Mouse (Mus musculus) neural tube, embryonic 14.5 days (tissue): ENCODE results near the gene Gna11. TPM values are rescaled to one million over a fixed set of nuclear protein-coding genes. Genes with fewer than 3 reads are reported as not detected.

Source experiments
- ATAC-seq: fragments of 200-750 bp; cut with Nextera tagmentation; 2 replicates; pipeline ENCODE4 v1.8.0; 2017; ENCODE audit warnings: low read depth, mild to moderate bottlenecking, moderate TSS enrichment, moderate library complexity
- H3K27ac ChIP-seq: fragments of 300-500 bp; sonication (generic); 2 replicates; pipeline ENCODE4 v1.5.1; 2014; ENCODE audit warnings: low read depth, mild to moderate bottlenecking, control low read depth, low read length, moderate library complexity, mixed read lengths
- H3K27me3 ChIP-seq: fragments of 300-500 bp; sonication (generic); 2 replicates; pipeline ENCODE4 v1.6.1; 2014; ENCODE audit warnings: low read length; ENCODE audit not compliant: control insufficient read depth, insufficient read depth
- H3K36me3 ChIP-seq: fragments of 300-500 bp; sonication (generic); 2 replicates; pipeline ENCODE4 v1.6.1; 2014; ENCODE audit warnings: low read length, mixed read lengths; ENCODE audit not compliant: control insufficient read depth, insufficient read depth
- H3K4me1 ChIP-seq: fragments of 300-500 bp; sonication (generic); 2 replicates; pipeline ENCODE4 v1.6.1; 2014; ENCODE audit warnings: low read length; ENCODE audit not compliant: control insufficient read depth, insufficient read depth
- H3K4me2 ChIP-seq: fragments of 300-500 bp; sonication (generic); 2 replicates; pipeline ENCODE4 v1.6.1; 2014; ENCODE audit warnings: mild to moderate bottlenecking, low read depth, low read length, control low read depth
- H3K4me3 ChIP-seq: fragments of 300-500 bp; sonication (generic); 2 replicates; pipeline ENCODE4 v1.5.1; 2014; ENCODE audit warnings: low read depth, low read length, control low read depth, mixed read lengths
- H3K9ac ChIP-seq: fragments of 300-500 bp; sonication (generic); replicated peaks from 2 replicates; pipeline ENCODE4 v1.6.1; 2014; ENCODE audit warnings: low read depth, mild to moderate bottlenecking, control low read depth, low read length, mixed read lengths
- H3K9me3 ChIP-seq: fragments of 300-500 bp; sonication (generic); 2 replicates; pipeline ENCODE4 v1.6.1; 2016; ENCODE audit warnings: low read length; ENCODE audit not compliant: control insufficient read depth
- WGBS: fragments of 180-500 bp; shearing (Covaris S2); extraction: QIAGEN DNeasy Blood & Tissue Kit; methylation state at CpG from one replicate; pipeline ENCODE4 v1.1.7; 2014; 5-methylcytosine and 5-hydroxymethylcytosine counted together
- polyA plus RNA-seq: library from polyadenylated mRNA; unstranded; fragments of >200 nt; fragmentation: Nextera tagmentation; extraction: Ambion mirVana; gene quantifications from 2 replicates; pipeline ENCODE4 v1.2.1, GENCODE M21; 2014

Gene Gna11
- polyA plus RNA-seq, 1 experiment from 2014 or later: 89.8 TPM

- Histone ChIP-seq H3K4me3 (no peak overlapping the region), H3K36me3 (no peaks in the 10 kb centered on the region), H3K9me3 (no peaks in the 10 kb centered on the region), H3K4me2 (no peak overlapping the region), H3K27ac (no peak overlapping the region), H3K4me1 (0 out of 2 replicates have a peak, but pooled peaks cover 3% of the 10 kb centered on the region), H3K27me3 (no peaks in the 10 kb centered on the region), H3K9ac (no peak overlapping the region)
- 16% methylated on average over 7 of the region's 7 CpGs for WGBS
- ATAC-seq: no peak
Measured at GRCm38 (mm10) chr10:81550257-81550656, 5.3 kb upstream of the Gna11 start.

GRCm38 (mm10) chr10:81548944-81549343 lies 4.0 kb upstream of the Gna11 start:
- WGBS: 82% methylated on average over 5 of the region's 5 CpGs
- no peak overlapping the region for H3K9ac ChIP-seq

GRCm38 (mm10) chr10:81546788-81547571 lies 2.0 kb upstream of the Gna11 start:
- no peak for ATAC-seq
- Histone ChIP-seq H3K4me2 (no peak overlapping the region), H3K9me3 (no peaks in the 10 kb centered on the region), H3K27ac (no peak overlapping the region), H3K4me3 (no peak overlapping the region), H3K36me3 (no peaks in the 10 kb centered on the region), H3K4me1 (peaks cover 26% of the 10 kb centered on the region), H3K9ac (no peak overlapping the region), H3K27me3 (no peaks in the 10 kb centered on the region)
- 91% methylated on average over 13 of the region's 13 CpGs for WGBS

More at GRCm38 (mm10) chr10:81548944-81549343, 4.0 kb upstream of the Gna11 start:
- Histone ChIP-seq H3K36me3 (no peaks in the 10 kb centered on the region), H3K9me3 (no peaks in the 10 kb centered on the region), H3K4me1 (peaks cover 6% of the 10 kb centered on the region), H3K27ac (no peak overlapping the region), H3K27me3 (no peaks in the 10 kb centered on the region), H3K4me3 (no peak overlapping the region), H3K4me2 (no peak overlapping the region)
- ATAC-seq: no peak

- 82% methylated on average over 5 of the region's 5 CpGs for WGBS
- no peaks in the 10 kb centered on the region for H3K36me3 ChIP-seq
- no peak for ATAC-seq
- no peaks in the 10 kb centered on the region for H3K27me3 ChIP-seq
- H3K9ac ChIP-seq: 0 out of 2 replicates have a peak overlapping the region, but pooled peaks have one; percentile 2
- H3K9me3 ChIP-seq: no peaks in the 10 kb centered on the region
- no peak overlapping the region for H3K4me2 ChIP-seq
- no peak overlapping the region for H3K4me3 ChIP-seq
- peaks cover 30% of the 10 kb centered on the region for H3K4me1 ChIP-seq
- no peak overlapping the region for H3K27ac ChIP-seq
Measured at GRCm38 (mm10) chr10:81546332-81546731, 1.3 kb upstream of the Gna11 start.

GRCm38 (mm10) chr10:81544296-81545160 lies 462 bp downstream of the Gna11 start:
- Histone ChIP-seq H3K4me3 (peak overlapping the region; percentile 88), H3K4me2 (peak overlapping the region; percentile 66), H3K27ac (peak overlapping the region; percentile 83), H3K9ac (peak overlapping the region; percentile 92), H3K36me3 (no peaks in the 10 kb centered on the region), H3K27me3 (no peaks in the 10 kb centered on the region), H3K4me1 (peaks cover 30% of the 10 kb centered on the region), H3K9me3 (no peaks in the 10 kb centered on the region)
- peak; percentile 13 for ATAC-seq
- WGBS: under 1% methylated on average over 93 of the region's 93 CpGs

- no peak for ATAC-seq
- peak overlapping the region; percentile 66 for H3K4me2 ChIP-seq
- H3K4me1 ChIP-seq: peaks cover 30% of the 10 kb centered on the region
- H3K36me3 ChIP-seq: no peaks in the 10 kb centered on the region
- no peaks in the 10 kb centered on the region for H3K9me3 ChIP-seq
- 89% methylated on average over 1 of the region's 1 CpGs for WGBS
- no peaks in the 10 kb centered on the region for H3K27me3 ChIP-seq
- no peak overlapping the region for H3K27ac ChIP-seq
- H3K4me3 ChIP-seq: peak overlapping the region; percentile 88
- peak overlapping the region; percentile 92 for H3K9ac ChIP-seq
Measured at GRCm38 (mm10) chr10:81543633-81544032, 1.4 kb downstream of the Gna11 start.

- ATAC-seq: no peak
- Histone ChIP-seq H3K36me3 (no peaks in the 10 kb centered on the region), H3K4me1 (peaks cover 30% of the 10 kb centered on the region), H3K4me3 (no peak overlapping the region), H3K27ac (no peak overlapping the region), H3K27me3 (no peaks in the 10 kb centered on the region), H3K9ac (no peak overlapping the region; the same call in 1 of the 2 replicates), H3K9me3 (no peaks in the 10 kb centered on the region), H3K4me2 (peak overlapping the region; percentile 66)
- 73% methylated on average over 7 of the region's 7 CpGs for WGBS
Measured at GRCm38 (mm10) chr10:81542727-81543460, 2.1 kb downstream of the Gna11 start.

- Histone ChIP-seq H3K27me3 (no peaks in the 10 kb centered on the region), H3K27ac (no peak overlapping the region), H3K9ac (no peak overlapping the region), H3K4me1 (peaks cover 30% of the 10 kb centered on the region), H3K4me2 (no peak overlapping the region), H3K36me3 (no peaks in the 10 kb centered on the region), H3K9me3 (no peaks in the 10 kb centered on the region), H3K4me3 (no peak overlapping the region)
- 84% methylated on average over 10 of the region's 10 CpGs for whole genome bisulfite sequencing
- no peak for ATAC-seq
Measured at GRCm38 (mm10) chr10:81541803-81542202, 3.2 kb downstream of the Gna11 start.
